ENCODE assay signal across 28 mouse cellular contexts in genomic region chr12:12289636-12290035, GRCm38 (mm10). TPM values are rescaled to one million over a fixed set of nuclear protein-coding genes. Genes with fewer than 3 reads are reported as not detected.
A peak's percentile ranks its signal among the peaks of the same experiment; 100 is the strongest.
DNase-seq lines count a peak whose midpoint lies in the region; ATAC-seq and TF ChIP-seq lines count a peak whose summit lies in the region.
"Had no signal": no experiment of that assay in that cellular context is flagged by ENCODE, and none has a peak within 500 bp of the region (broad histone marks: within the 10 kb centered on the region; RNA-seq: fewer than 3 reads in every experiment).

No protein-coding gene starts in this region.

- H3K27me3 ChIP-seq in forebrain, postnatal 0 days (ENCODE audit: insufficient read depth, low read length): no peaks in the 10 kb centered on the region
- H3K27me3 ChIP-seq in forebrain, embryonic 13.5 days: no peaks in the 10 kb centered on the region
- H3K27me3 ChIP-seq in spleen, adult 2 months (ENCODE audit: control insufficient read depth, insufficient read depth, low read length): no peaks in the 10 kb centered on the region
- H3K27me3 ChIP-seq in hindbrain, embryonic 10.5 days (ENCODE audit: insufficient read depth, poor library complexity, severe bottlenecking): no peaks in the 10 kb centered on the region
- H3K27me3 ChIP-seq: embryonic facial prominence, embryonic 13.5 days; liver, embryonic 12.5 days; neural tube, embryonic 12.5 days; stomach, embryonic 15.5 days had no signal

- H3K9me3 ChIP-seq in forebrain, postnatal 0 days (ENCODE audit: low read length): no peaks in the 10 kb centered on the region
- no peaks in the 10 kb centered on the region for H3K9me3 ChIP-seq in forebrain, embryonic 13.5 days (replicated peaks)
- no peaks in the 10 kb centered on the region for H3K9me3 ChIP-seq in hindbrain, embryonic 10.5 days
- H3K9me3 ChIP-seq: embryonic facial prominence, embryonic 13.5 days; G1E; liver, embryonic 12.5 days; neural tube, embryonic 12.5 days; stomach, embryonic 15.5 days had no signal

- TF ChIP-seq CTCF in forebrain, postnatal 0 days (IDR thresholded peaks at IDR 0.05; ENCODE audit: low read depth): no peak
- TF ChIP-seq CTCF in spleen, adult 2 months (IDR thresholded peaks at IDR 0.05; ENCODE audit: extremely low read depth, insufficient read depth, insufficient read length, insufficient replicate concordance): no peak

- no peak for TF ChIP-seq POLR2A in spleen, adult 2 months (IDR thresholded peaks at IDR 0.05; ENCODE audit: low read depth, low read length)

- ATAC-seq in forebrain, postnatal 0 days: no peak
- no peak for ATAC-seq in forebrain, embryonic 13.5 days
- ATAC-seq in neutrophil, adult 5-6 weeks (ENCODE audit: extremely low read depth, insufficient number of reproducible peaks, low FRiP score, poor library complexity, severe bottlenecking): 0 out of 2 replicates have a peak, but pooled peaks have one; percentile 27
- ATAC-seq: liver, embryonic 12.5 days; liver, postnatal 0 days; midbrain, embryonic 16.5 days had no signal

- H3K36me3 ChIP-seq in forebrain, postnatal 0 days (ENCODE audit: insufficient read depth): no peaks in the 10 kb centered on the region
- no peaks in the 10 kb centered on the region for H3K36me3 ChIP-seq in forebrain, embryonic 13.5 days (ENCODE audit: poor library complexity, severe bottlenecking)
- H3K36me3 ChIP-seq in spleen, adult 2 months (ENCODE audit: control insufficient read depth, insufficient read depth, low read length): no peaks in the 10 kb centered on the region
- H3K36me3 ChIP-seq in hindbrain, embryonic 10.5 days: no peaks in the 10 kb centered on the region
- H3K36me3 ChIP-seq: embryonic facial prominence, embryonic 13.5 days; G1E; liver, embryonic 12.5 days; neural tube, embryonic 12.5 days; stomach, embryonic 15.5 days had no signal

- WGBS in forebrain, postnatal 0 days: 71% methylated on average over 3 of the region's 3 CpGs
- 79% methylated on average over 3 of the region's 3 CpGs for WGBS in forebrain, embryonic 13.5 days
- WGBS in spleen, adult 2 months: 19% methylated on average over 3 of the region's 3 CpGs
- 80% methylated on average over 3 of the region's 3 CpGs for WGBS in hindbrain, embryonic 10.5 days

- no peak overlapping the region for H3K9ac ChIP-seq in forebrain, postnatal 0 days
- no peak overlapping the region for H3K9ac ChIP-seq in forebrain, embryonic 13.5 days
- H3K9ac ChIP-seq: embryonic facial prominence, embryonic 13.5 days; hindbrain, embryonic 14.5 days; liver, embryonic 12.5 days; liver, postnatal 0 days; neural tube, embryonic 12.5 days; stomach, embryonic 15.5 days had no signal

- no peak overlapping the region for H3K4me2 ChIP-seq in forebrain, postnatal 0 days (ENCODE audit: low read depth)
- no peak overlapping the region for H3K4me2 ChIP-seq in forebrain, embryonic 13.5 days
- H3K4me2 ChIP-seq: embryonic facial prominence, embryonic 13.5 days; heart, embryonic 11.5 days; hindbrain, embryonic 14.5 days; liver, embryonic 12.5 days; midbrain, embryonic 11.5 days; neural tube, embryonic 12.5 days; stomach, embryonic 15.5 days had no signal

- peak overlapping the region; percentile 45; the same call in 1 of the 2 replicates for H3K27ac ChIP-seq in forebrain, postnatal 0 days (ENCODE audit: low read depth, low read length)
- no peak overlapping the region for H3K27ac ChIP-seq in forebrain, embryonic 13.5 days
- 0 out of 2 replicates have a peak overlapping the region, but pooled peaks have one; percentile 60 for H3K27ac ChIP-seq in spleen, adult 2 months (ENCODE audit: insufficient read depth, low read length)
- H3K27ac ChIP-seq in hindbrain, embryonic 10.5 days: no peak overlapping the region
- H3K27ac ChIP-seq: embryonic facial prominence, embryonic 13.5 days; hindbrain, embryonic 14.5 days; liver, embryonic 12.5 days; neural tube, embryonic 12.5 days; stomach, embryonic 15.5 days had no signal

- peaks cover 28% of the 10 kb centered on the region for H3K4me1 ChIP-seq in forebrain, postnatal 0 days (ENCODE audit: insufficient read depth)
- H3K4me1 ChIP-seq in forebrain, embryonic 13.5 days: peaks cover 35% of the 10 kb centered on the region
- peaks cover 20% of the 10 kb centered on the region for H3K4me1 ChIP-seq in spleen, adult 2 months (ENCODE audit: control insufficient read depth, insufficient read depth, insufficient read length)
- peaks cover 26% of the 10 kb centered on the region for H3K4me1 ChIP-seq in hindbrain, embryonic 10.5 days (replicated peaks)
- H3K4me1 ChIP-seq: liver, embryonic 12.5 days; stomach, embryonic 15.5 days had no signal

- no peak for DNase-seq in forebrain, postnatal 0 days
- DNase-seq in spleen, adult 2 months (ENCODE audit: low read depth in 1 of 2, low spot score in 2 of 2): no peak
- no peak for DNase-seq in spleen, postnatal 10 days (ENCODE audit: low spot score in 2 of 2)
- peak; percentile 41 for DNase-seq in T-cell, adult 2 months (ENCODE audit: low spot score)
- DNase-seq in hindbrain, embryonic 10.5 days (ENCODE audit: low spot score): no peak
- DNase-seq: adrenal gland, postnatal 14 days; cerebellum, adult 11 months; cerebellum, adult 9-11 months; gastrocnemius, postnatal 14 days; heart, adult 18-20 months; heart, postnatal 4 days; kidney, adult 2 months; kidney, postnatal 14 days; left cerebral cortex, postnatal 4 days; liver, postnatal 0 days; lung, postnatal 36 days; thymus, postnatal 14 days had no signal

- no peak overlapping the region for H3K4me3 ChIP-seq in forebrain, postnatal 0 days (ENCODE audit: low read depth, low read length)
- no peak overlapping the region for H3K4me3 ChIP-seq in forebrain, embryonic 13.5 days
- no peak overlapping the region for H3K4me3 ChIP-seq in spleen, adult 2 months (ENCODE audit: extremely low read depth, insufficient read depth, insufficient read length)
- H3K4me3 ChIP-seq in hindbrain, embryonic 10.5 days: no peak overlapping the region
- H3K4me3 ChIP-seq: embryonic facial prominence, embryonic 13.5 days; liver, embryonic 12.5 days; neural tube, embryonic 12.5 days; stomach, embryonic 15.5 days had no signal

RNA-seq across cellular contexts. Expression of gene Fam49a, which starts 27.7 kb away (rescaled TPM):
- total RNA-seq in forebrain, postnatal 0 days (2014; rRNA removed): 202 and 242 TPM in 2 replicates
- 120 and 127 TPM in 2 replicates for polyA plus RNA-seq in forebrain, postnatal 0 days (2015; fragmentation: Nextera tagmentation; extraction: Ambion mirVana)
- 45.9 and 55.0 TPM in 2 replicates for polyA plus RNA-seq in forebrain, embryonic 13.5 days (2015; fragmentation: Nextera tagmentation; extraction: Ambion mirVana)
- polyA plus RNA-seq in spleen, adult 2 months (2012; rRNA removed): 9.6 and 11.3 TPM in 2 replicates
- 30.2 and 36.1 TPM in 2 replicates for total RNA-seq in neutrophil, adult 5-6 weeks (2017)
- polyA plus RNA-seq in hindbrain, embryonic 10.5 days (2016; fragmentation: Nextera tagmentation; extraction: Ambion mirVana): 9.0 and 13.4 TPM in 2 replicates
- polyA plus RNA-seq: G1E had no signal

Comparison
In these comparisons a context has a peak if more than half of its experiments do, and no peak if none do; other contexts are left out.
1. H3K27ac ChIP-seq: peak in forebrain, postnatal 0 days (single experiment) and spleen, adult 2 months (single experiment); none in forebrain, embryonic 13.5 days (single experiment) and hindbrain, embryonic 10.5 days (single experiment).